Mouse (Mus musculus): ENCODE measurements around the gene Pkp4.

DNA sequence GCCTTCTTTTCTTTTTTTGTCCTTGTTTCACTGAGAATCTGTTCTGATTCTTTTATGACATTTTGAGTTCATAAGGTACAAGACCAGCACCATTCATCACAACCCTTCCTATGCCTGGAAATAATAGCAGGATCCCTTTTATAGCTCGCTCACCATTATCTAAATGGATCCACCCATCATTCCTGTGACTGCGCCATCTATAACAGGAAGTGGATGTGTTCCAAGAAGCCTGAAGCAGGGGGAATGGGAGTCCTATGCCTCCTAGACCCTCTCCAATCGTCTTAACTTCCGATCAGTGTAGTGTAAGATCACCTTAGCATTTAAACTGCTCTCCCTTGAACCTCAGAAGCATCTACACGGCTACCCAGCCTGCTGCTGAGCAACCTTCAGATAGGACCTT is 50.4 kb downstream of the Pkp4 start:
- no peak for TF ChIP-seq CHD2 (IDR thresholded peaks at IDR 0.05; ENCODE audit: low read length)
- no peak for TF ChIP-seq ETS1 (IDR thresholded peaks at IDR 0.05; ENCODE audit: low read depth, low read length)
- no peak for TF ChIP-seq CTCF (IDR thresholded peaks at IDR 0.05 in 2 of 3, conservative IDR thresholded peaks at IDR 0.05 in 1 of 3; ENCODE audit: control insufficient read depth in 1 of 3, insufficient read depth in 1 of 3, low read depth in 2 of 3, low read length in 3 of 3, poor library complexity in 1 of 3, severe bottlenecking in 1 of 3)
